In genomic region chr9:63981912-63982311, GRCm38 (mm10) we compare ENCODE assay signal across 22 mouse cellular contexts. TPM values are rescaled to one million over a fixed set of nuclear protein-coding genes. Genes with fewer than 3 reads are reported as not detected.
DNase-seq lines count a peak whose midpoint lies in the region; ATAC-seq lines count a peak whose summit lies in the region.
"Had no signal": no experiment of that assay in that cellular context is flagged by ENCODE, and none has a peak within 500 bp of the region (broad histone marks: within the 10 kb centered on the region; RNA-seq: fewer than 3 reads in every experiment).

No protein-coding gene starts in this region.

- H3K9ac ChIP-seq in embryonic facial prominence, embryonic 15.5 days, result no peak overlapping the region
- no peak overlapping the region for H3K9ac ChIP-seq in midbrain, embryonic 15.5 days
- H3K9ac ChIP-seq: hindbrain, embryonic 15.5 days; intestine, embryonic 15.5 days had no signal

- no peaks in the 10 kb centered on the region for H3K9me3 ChIP-seq in heart, embryonic 10.5 days
- no peaks in the 10 kb centered on the region for H3K9me3 ChIP-seq in embryonic facial prominence, embryonic 15.5 days (replicated peaks)
- H3K9me3 ChIP-seq in midbrain, embryonic 15.5 days, result no peaks in the 10 kb centered on the region
- H3K9me3 ChIP-seq: hindbrain, embryonic 15.5 days; intestine, embryonic 15.5 days; midbrain, embryonic 10.5 days had no signal

- no peak overlapping the region for H3K4me2 ChIP-seq in embryonic facial prominence, embryonic 15.5 days (replicated peaks)
- H3K4me2 ChIP-seq in midbrain, embryonic 15.5 days, result no peak overlapping the region
- H3K4me2 ChIP-seq: hindbrain, embryonic 15.5 days; intestine, embryonic 15.5 days; liver, embryonic 11.5 days had no signal

- WGBS in heart, embryonic 10.5 days, result 72% methylated on average over 4 of the region's 4 CpGs
- WGBS in embryonic facial prominence, embryonic 15.5 days, result 41% methylated on average over 4 of the region's 4 CpGs
- WGBS in midbrain, embryonic 15.5 days, result 77% methylated on average over 4 of the region's 4 CpGs

- no peak for DNase-seq in heart, embryonic 10.5 days (ENCODE audit: low spot score)
- DNase-seq in heart, adult 18-20 months, result no peak
- DNase-seq in heart, postnatal 4 days, result peak; percentile 54
- DNase-seq in heart, postnatal 25 days (ENCODE audit: low spot score), result no peak
- DNase-seq in Muller cell, postnatal 12 days (ENCODE audit: inconsistent ontology term), result peak; percentile 51
- DNase-seq: adrenal gland, adult 8-10 months; cerebellum, adult 11 months; gastrocnemius, postnatal 14 days; kidney, postnatal 10 days; layer of hippocampus, postnatal 36 days; lung, adult 18-20 months; retina, postnatal 1 day; thymus, adult 2 months had no signal

- H3K36me3 ChIP-seq in heart, embryonic 10.5 days, result peaks cover 45% of the 10 kb centered on the region
- H3K36me3 ChIP-seq in embryonic facial prominence, embryonic 15.5 days, result peaks cover 5% of the 10 kb centered on the region; the same call in 1 of the 2 replicates
- H3K36me3 ChIP-seq in midbrain, embryonic 15.5 days (replicated peaks), result no peaks in the 10 kb centered on the region
- H3K36me3 ChIP-seq: hindbrain, embryonic 15.5 days; intestine, embryonic 15.5 days had no signal

- no peak for ATAC-seq in embryonic facial prominence, embryonic 15.5 days (ENCODE audit: insufficient number of reproducible peaks, low FRiP score, low TSS enrichment, low read depth)
- ATAC-seq in midbrain, embryonic 15.5 days (replicated peaks), result no peak
- ATAC-seq: forebrain, embryonic 14.5 days had no signal

- H3K4me3 ChIP-seq in heart, embryonic 10.5 days, result no peak overlapping the region
- H3K4me3 ChIP-seq in embryonic facial prominence, embryonic 15.5 days (replicated peaks), result no peak overlapping the region
- no peak overlapping the region for H3K4me3 ChIP-seq in midbrain, embryonic 15.5 days
- H3K4me3 ChIP-seq: hindbrain, embryonic 15.5 days; intestine, embryonic 15.5 days; layer of hippocampus, adult 2 months; midbrain, embryonic 10.5 days had no signal

- H3K27ac ChIP-seq in heart, embryonic 10.5 days, result peak overlapping the region; percentile 4; the same call in 1 of the 2 replicates
- peak overlapping the region; percentile 3; the same call in 1 of the 2 replicates for H3K27ac ChIP-seq in embryonic facial prominence, embryonic 15.5 days (replicated peaks)
- H3K27ac ChIP-seq in midbrain, embryonic 15.5 days, result no peak overlapping the region
- H3K27ac ChIP-seq: hindbrain, embryonic 15.5 days; intestine, embryonic 15.5 days; layer of hippocampus, adult 2 months; macrophage had no signal

- peaks cover 100% of the 10 kb centered on the region for H3K4me1 ChIP-seq in heart, embryonic 10.5 days
- peaks cover 97% of the 10 kb centered on the region for H3K4me1 ChIP-seq in embryonic facial prominence, embryonic 15.5 days
- peaks cover 12% of the 10 kb centered on the region for H3K4me1 ChIP-seq in midbrain, embryonic 15.5 days

- intact Hi-C loops in heart, postnatal 25 days (cut with DNase I), result no loop called here

- no peaks in the 10 kb centered on the region for H3K27me3 ChIP-seq in heart, embryonic 10.5 days (ENCODE audit: insufficient read depth, poor library complexity, severe bottlenecking)
- no peaks in the 10 kb centered on the region for H3K27me3 ChIP-seq in embryonic facial prominence, embryonic 15.5 days
- H3K27me3 ChIP-seq in midbrain, embryonic 15.5 days (replicated peaks), result no peaks in the 10 kb centered on the region
- H3K27me3 ChIP-seq: hindbrain, embryonic 15.5 days; intestine, embryonic 15.5 days had no signal

RNA-seq across cellular contexts. Expression of gene Smad6, which starts 39.9 kb away (rescaled TPM):
- 29.4 and 47.2 TPM in 2 replicates for polyA plus RNA-seq in heart, embryonic 10.5 days (2016; fragmentation: Nextera tagmentation; extraction: Ambion mirVana)
- total RNA-seq in heart, adult 18-20 months (2021), result 10 to 100 TPM in 1 of 2 experiments, 1 to 10 TPM in 1; 9.0 to 11.3 TPM
- 10 to 100 TPM; 18.5 to 20.1 TPM for total RNA-seq in heart, postnatal 4 days (2021)
- 10 to 100 TPM in 1 of 2 experiments, 1 to 10 TPM in 1; 9.8 to 13.6 TPM for total RNA-seq in heart, postnatal 25 days (2021)
- 12.8 and 15.5 TPM in 2 replicates for polyA plus RNA-seq in embryonic facial prominence, embryonic 15.5 days (2015; fragmentation: Nextera tagmentation; extraction: Ambion mirVana)
- 1.5 and 1.9 TPM in 2 replicates for polyA plus RNA-seq in midbrain, embryonic 15.5 days (2015; fragmentation: Nextera tagmentation; extraction: Ambion mirVana)

Comparison
In these comparisons a context has a peak if more than half of its experiments do, and no peak if none do; other contexts are left out.
1. DNase-seq: peak in heart, postnatal 4 days (single experiment) and Muller cell, postnatal 12 days (single experiment); none in heart, embryonic 10.5 days (single experiment), heart, adult 18-20 months (0 of 2) and heart, postnatal 25 days (single experiment).